Mouse (Mus musculus) heart, adult 2 months (tissue): ENCODE data around the gene Fig4. TPM values are rescaled to one million over a fixed set of nuclear protein-coding genes. Genes with fewer than 3 reads are reported as not detected.

Experiments
- DNase-seq, 2 experiments: peaks; one replicate each; pipeline ENCODE4 v3.0.0; 2021
- H3K27ac ChIP-seq: fragments of 200-600 bp; 2 replicates; pipeline ENCODE4 v1.8.1; 2022
- H3K27me3 ChIP-seq: fragments of 200-500 bp; 2 replicates; pipeline ENCODE4 v1.6.1; 2012; ENCODE audit warnings: mild to moderate bottlenecking, low read length, inconsistent platforms, mixed read lengths; ENCODE audit not compliant: control insufficient read depth, insufficient read depth
- H3K36me3 ChIP-seq: fragments of 200-500 bp; 2 replicates; pipeline ENCODE4 v1.6.1; 2012; ENCODE audit warnings: low read length, inconsistent platforms; ENCODE audit not compliant: control insufficient read depth, insufficient read depth
- H3K4me1 ChIP-seq: fragments of 200-500 bp; 2 replicates; pipeline ENCODE4 v1.6.1; 2011; ENCODE audit warnings: low read length; ENCODE audit not compliant: control insufficient read depth, insufficient read depth
- H3K4me3 ChIP-seq: fragments of 200-600 bp; 2 replicates; pipeline ENCODE4 v1.8.1; 2022
- H3K79me2 ChIP-seq: fragments of 200-500 bp; replicated peaks from 2 replicates; pipeline ENCODE4 v1.6.1; 2012; ENCODE audit warnings: mild to moderate bottlenecking, inconsistent platforms, low read length, moderate library complexity, mixed read lengths; ENCODE audit not compliant: control insufficient read depth, insufficient read depth
- H3K9ac ChIP-seq: fragments of 200-500 bp; 2 replicates; pipeline ENCODE4 v1.6.1; 2012; ENCODE audit warnings: low read depth, mild to moderate bottlenecking, control low read depth, inconsistent platforms, low read length, mixed read lengths
- CTCF ChIP-seq: fragments of 200-600 bp; IDR thresholded peaks from 2 replicates; pipeline ENCODE4 v1.8.1; 2022; ENCODE audit warnings: antibody characterized with exemption, mild to moderate bottlenecking, moderate library complexity
- EP300 ChIP-seq: fragments of 200-500 bp; IDR thresholded peaks from 2 replicates; pipeline ENCODE4 v1.6.1; 2011; ENCODE audit warnings: low read depth, low read length, control low read depth; ENCODE audit not compliant: insufficient read depth
- POLR2A ChIP-seq: fragments of 200-500 bp; IDR thresholded peaks from 2 replicates; pipeline ENCODE4 v1.6.1; 2011; ENCODE audit warnings: mild to moderate bottlenecking, low read depth, low read length, control low read depth; ENCODE audit not compliant: insufficient read depth
- WGBS: fragments of 180-500 bp; shearing (Covaris S2); methylation state at CpG from one replicate; pipeline ENCODE4 v1.1.7; 2018; 5-methylcytosine and 5-hydroxymethylcytosine counted together
- intact Hi-C: fragments of 180-260 bp; cut with DNase I; formaldehyde crosslinking; loops from one replicate; pipeline ENCODE4 v1.15.1; 2025
- polyA plus RNA-seq: library from polyadenylated mRNA; depleted of rRNA; stranded (reverse); fragments of >200 nt; gene quantifications from 2 replicates; pipeline ENCODE4 v1.2.3, GENCODE M21; 2012
- total RNA-seq, 2 experiments: library from RNA; stranded (reverse); gene quantifications; 2 replicates each; pipeline ENCODE4 v1.2.3; 2021

The Fig4 gene
- total and polyA plus RNA-seq, 3 experiments, result 17.8 to 25.6 (median 22.1) TPM

GRCm38 (mm10) chr10:41260243-41261006 is 42.6 kb downstream of the Fig4 start:
- intact Hi-C loops, result no loop called here
- H3K4me1 ChIP-seq, result no peaks in the 10 kb centered on the region
- no peak for DNase-seq
- no peak overlapping the region for H3K9ac ChIP-seq
- no peak for TF ChIP-seq CTCF
- TF ChIP-seq EP300, result no peak
- no peak for TF ChIP-seq POLR2A
- no peak overlapping the region for H3K27ac ChIP-seq
- WGBS, result 59% methylated on average over 8 of the region's 8 CpGs
- H3K79me2 ChIP-seq, result no peaks in the 10 kb centered on the region
- H3K36me3 ChIP-seq, result no peaks in the 10 kb centered on the region; the same call in 1 of the 2 replicates
- H3K4me3 ChIP-seq, result no peak overlapping the region
- no peaks in the 10 kb centered on the region for H3K27me3 ChIP-seq

- H3K9ac ChIP-seq, result no peak overlapping the region
- no peaks in the 10 kb centered on the region for H3K27me3 ChIP-seq
- TF ChIP-seq EP300 (no peak), POLR2A (no peak), CTCF (no peak)
- no peaks in the 10 kb centered on the region for H3K79me2 ChIP-seq
- no peak overlapping the region for H3K4me3 ChIP-seq
- intact Hi-C loops, result no loop called here
- no peak for DNase-seq
- 82% methylated on average over 5 of the region's 5 CpGs for WGBS
- no peaks in the 10 kb centered on the region for H3K4me1 ChIP-seq
- H3K27ac ChIP-seq, result no peak overlapping the region
- H3K36me3 ChIP-seq, result no peaks in the 10 kb centered on the region; the same call in 1 of the 2 replicates
These were observed 52.4 kb downstream of the Fig4 start for GRCm38 (mm10) chr10:41250749-41251065.

GRCm38 (mm10) chr10:41250045-41250748 is 52.9 kb downstream of the Fig4 start:
- no peaks in the 10 kb centered on the region for H3K27me3 ChIP-seq
- H3K4me1 ChIP-seq, result no peaks in the 10 kb centered on the region
- H3K27ac ChIP-seq, result no peak overlapping the region
- no peak overlapping the region for H3K9ac ChIP-seq
- intact Hi-C loops, result no loop called here
- no peaks in the 10 kb centered on the region for H3K79me2 ChIP-seq
- H3K4me3 ChIP-seq, result no peak overlapping the region
- H3K36me3 ChIP-seq, result no peaks in the 10 kb centered on the region; the same call in 1 of the 2 replicates
- 85% methylated on average over 8 of the region's 8 CpGs for WGBS
- DNase-seq, result no peak
- TF ChIP-seq CTCF (no peak), EP300 (no peak), POLR2A (no peak)

GRCm38 (mm10) chr10:41249006-41249659 is 53.9 kb downstream of the Fig4 start:
- Histone ChIP-seq H3K9ac (no peak overlapping the region), H3K27me3 (no peaks in the 10 kb centered on the region), H3K27ac (no peak overlapping the region), H3K4me1 (no peaks in the 10 kb centered on the region), H3K36me3 (no peaks in the 10 kb centered on the region; the same call in 1 of the 2 replicates), H3K4me3 (no peak overlapping the region), H3K79me2 (no peaks in the 10 kb centered on the region)
- DNase-seq, result no peak
- TF ChIP-seq EP300 (no peak), POLR2A (no peak), CTCF (no peak)
- WGBS, result 78% methylated on average over 8 of the region's 8 CpGs
- intact Hi-C loops, result no loop called here

- no peak for DNase-seq
- Histone ChIP-seq H3K4me3 (no peak overlapping the region), H3K9ac (no peak overlapping the region), H3K27ac (no peak overlapping the region), H3K79me2 (no peaks in the 10 kb centered on the region), H3K36me3 (no peaks in the 10 kb centered on the region; the same call in 1 of the 2 replicates), H3K27me3 (no peaks in the 10 kb centered on the region), H3K4me1 (no peaks in the 10 kb centered on the region)
- TF ChIP-seq POLR2A (no peak), CTCF (no peak)
- intact Hi-C loops, result no loop called here
- WGBS, result 85% methylated on average over 5 of the region's 5 CpGs
These were observed 55.1 kb downstream of the Fig4 start for GRCm38 (mm10) chr10:41247800-41248473.
